Mouse (Mus musculus): ENCODE measurements around the gene Gse1. TPM values are rescaled to one million over a fixed set of nuclear protein-coding genes. Genes with fewer than 3 reads are reported as not detected.

The Gse1 gene
- polyA plus RNA-seq (2017; shearing (Covaris generic)), result 24.5 TPM

GRCm38 (mm10) chr8:120227891-120228591 is at the start of gene Gse1:
Gene Gse1, plus strand, starts transcription at chr8:120228456.

GRCm38 (mm10) chr8:120588908-120589771 is 360.9 kb downstream of the Gse1 start, which contains the start of gene Gins2:
Gene Gins2, minus strand, starts transcription at chr8:120589304.

Other genes starting within 250 kb of the Gse1 start
- not detected for gene Crispld2, start 236.0 kb upstream of the Gse1 start, polyA plus RNA-seq (2017; shearing (Covaris generic))
- 51.1 TPM for gene Zdhhc7, start 127.0 kb upstream of the Gse1 start, polyA plus RNA-seq (2017; shearing (Covaris generic))
- 0.71 TPM for gene 6430548M08Rik, start 114.3 kb upstream of the Gse1 start, polyA plus RNA-seq (2017; shearing (Covaris generic))
- not detected for gene Fam92b, start 51.0 kb upstream of the Gse1 start, polyA plus RNA-seq (2017; shearing (Covaris generic))